Mouse (Mus musculus) layer of hippocampus, postnatal 36 days (tissue): ENCODE measurements around the gene Gpr108. TPM values are rescaled to one million over a fixed set of nuclear protein-coding genes. Genes with fewer than 3 reads are reported as not detected.

ENCODE experiments used
- DNase-seq, 2 experiments: peaks; one replicate each; pipeline ENCODE4 v3.0.0; 2022
- microRNA-seq, 2 experiments: library from miRNA; unstranded; fragments of <30 nt; microRNA quantifications; one replicate each; pipeline ENCODE4 v1.2.0; 2021
- total RNA-seq, 2 experiments: library from RNA; stranded (reverse); gene quantifications; 2 replicates each; pipeline ENCODE4 v1.2.3; 2021

Gpr108 gene
- total RNA-seq, 2 experiments from 2014 or later: 23.6 to 25.4 TPM

DNA sequence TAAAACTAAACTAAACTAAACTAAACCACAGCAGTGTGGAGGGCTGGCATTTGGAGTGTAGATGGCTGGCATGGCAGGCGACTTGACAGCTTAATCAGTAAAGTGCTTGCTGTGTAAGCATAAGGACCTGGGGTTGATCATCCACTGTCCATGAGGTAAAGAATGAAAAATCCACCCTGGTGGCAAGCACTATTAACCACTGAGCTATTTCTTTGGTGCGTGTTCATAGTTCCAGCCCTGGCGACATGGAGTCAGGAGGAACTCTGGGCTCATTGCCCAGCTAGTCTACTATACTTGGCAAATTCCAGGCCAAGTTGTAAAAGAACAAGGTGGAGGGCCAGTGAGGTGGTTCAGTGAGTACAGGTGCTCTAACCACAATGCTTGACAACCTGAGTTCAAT is 40.3 kb downstream of the Gpr108 start:
- no peak for DNase-seq

DNA sequence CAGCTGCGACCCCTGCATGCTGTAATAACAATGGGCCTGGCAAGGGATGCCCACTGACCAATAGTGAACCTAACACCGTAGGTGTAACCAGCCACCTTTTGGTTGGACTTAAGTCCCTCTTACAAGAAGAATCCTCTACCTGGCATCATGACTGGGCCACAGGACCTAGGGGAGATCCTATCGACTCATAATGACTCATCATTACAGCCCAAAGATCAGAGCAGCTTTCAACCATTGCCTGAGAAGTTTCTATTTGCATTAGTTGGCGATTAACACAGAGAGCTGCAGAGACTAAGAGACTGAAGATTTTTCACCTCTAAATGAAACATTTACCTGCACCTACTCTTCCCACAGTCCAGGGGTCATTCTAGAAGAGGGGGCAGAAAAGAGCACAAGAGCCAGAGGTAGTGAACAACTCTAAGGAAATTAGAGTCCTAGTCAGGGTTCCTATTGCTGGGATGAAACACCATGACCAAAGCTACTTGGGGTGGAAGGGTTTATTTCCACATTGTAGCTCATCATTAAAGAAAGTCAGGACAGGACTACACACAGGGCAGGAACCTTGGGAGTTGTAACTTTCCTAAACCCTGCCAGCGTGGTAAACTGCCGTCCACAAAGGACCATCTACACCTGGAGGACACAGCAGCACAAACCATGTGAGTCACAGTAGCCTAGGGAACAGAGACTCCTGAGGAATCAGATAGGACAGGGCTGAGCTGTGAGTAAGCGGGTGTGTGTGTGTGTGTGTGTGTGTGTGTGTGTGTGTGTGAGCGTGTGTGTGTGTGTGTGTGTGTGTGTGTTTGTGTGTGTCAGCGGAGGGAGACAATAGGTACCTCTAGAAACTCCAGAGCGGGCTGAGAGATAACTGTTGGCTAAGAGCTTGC is 46.2 kb downstream of the Gpr108 start:
- DNase-seq: no peak

DNA sequence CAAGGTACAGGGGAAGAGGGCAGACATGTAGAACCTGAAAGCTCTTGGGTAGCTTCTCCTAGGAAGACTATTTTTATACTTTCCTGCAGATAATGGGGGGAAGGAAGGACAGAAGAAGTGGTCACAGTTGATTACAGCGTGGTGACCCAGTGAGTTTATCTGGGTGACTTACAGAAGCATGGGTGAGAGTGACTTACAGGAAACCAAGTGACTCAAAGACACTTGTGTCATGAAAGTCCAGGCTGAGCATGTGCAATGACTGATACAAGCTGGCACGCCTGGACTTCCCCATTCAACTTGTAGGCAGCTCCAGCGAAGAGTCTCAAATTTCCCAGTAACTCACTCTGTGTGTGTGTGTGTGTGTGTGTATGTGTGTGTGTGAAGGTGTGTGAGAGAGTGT is 50.0 kb downstream of the Gpr108 start:
- no peak for DNase-seq

DNA sequence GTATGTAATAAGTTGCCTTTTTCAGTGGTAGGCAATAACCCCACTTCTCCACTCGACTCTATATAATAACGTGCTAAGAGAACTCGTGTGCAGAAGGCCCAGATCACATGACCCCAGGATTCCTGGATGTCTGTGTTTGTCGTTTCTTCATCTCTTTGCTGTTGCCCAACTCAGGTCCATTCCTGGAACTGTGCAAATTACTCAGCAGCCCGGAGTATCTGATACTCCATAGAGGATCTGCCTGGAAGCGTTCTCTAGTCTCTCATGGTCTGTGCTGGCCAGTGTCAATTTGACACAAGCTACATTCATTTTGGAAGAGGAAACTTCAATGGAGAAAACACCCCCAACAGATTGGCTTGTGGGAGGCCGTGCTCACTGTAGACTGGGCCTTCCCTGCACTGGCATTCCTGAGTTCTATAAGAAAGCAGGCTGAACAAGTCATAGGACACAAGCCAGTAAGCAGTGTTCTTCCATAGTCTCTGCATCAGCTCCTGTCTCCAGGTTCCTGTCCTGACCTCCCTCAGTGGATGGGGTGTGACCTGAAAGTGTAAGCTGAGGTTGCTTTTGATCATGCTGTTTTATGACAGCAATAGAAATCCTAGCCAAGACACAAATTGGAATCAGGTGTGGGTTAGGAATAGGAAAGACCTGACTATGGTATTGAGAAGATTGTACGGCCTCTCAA is 52.8 kb downstream of the Gpr108 start:
- no peak for DNase-seq

DNA sequence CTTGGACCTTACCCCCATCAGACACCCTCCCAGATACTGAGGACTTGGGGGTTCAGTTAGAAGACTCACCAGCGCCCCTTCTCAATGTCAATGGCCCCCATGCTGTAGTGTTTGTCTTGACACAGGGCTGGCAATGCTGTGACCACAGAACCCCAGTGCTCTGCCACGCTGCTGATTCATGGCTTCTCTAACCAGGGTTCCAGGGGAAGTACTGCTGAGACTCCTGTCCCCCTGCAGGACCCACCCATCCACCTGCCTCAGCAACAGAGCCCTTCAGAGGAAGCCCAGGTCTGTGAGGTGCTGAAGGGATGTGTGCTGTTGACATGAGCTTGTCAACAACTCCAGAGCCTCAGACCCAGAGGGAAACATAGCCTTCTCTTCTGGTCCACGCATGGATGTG is 53.5 kb downstream of the Gpr108 start:
- no peak for DNase-seq

DNA sequence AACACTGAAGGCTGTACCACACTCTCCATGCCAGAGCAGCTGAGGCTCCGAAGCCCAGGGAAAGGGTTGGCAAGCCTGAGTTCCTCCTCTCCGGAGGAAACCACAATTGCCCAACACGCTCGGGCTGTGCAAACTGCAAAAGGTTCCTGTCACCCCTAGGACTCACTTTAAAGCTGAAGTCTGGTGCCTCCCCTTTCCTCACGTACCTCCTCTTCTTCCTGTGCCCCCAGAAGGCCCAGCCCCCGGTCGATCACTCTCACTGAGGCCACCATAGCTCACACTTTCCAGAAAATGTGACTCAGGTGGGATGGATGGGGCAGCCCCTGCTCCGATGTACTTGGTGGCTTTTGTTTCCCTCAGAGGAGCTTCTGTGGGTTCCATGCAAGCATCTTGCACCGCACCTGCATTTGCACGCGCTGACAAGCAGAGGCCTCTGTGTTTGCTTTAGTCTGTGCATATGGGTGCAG is 54.2 kb downstream of the Gpr108 start, which contains the start of gene Tnfsf14:
TSS of gene Tnfsf14 (minus strand) at position 137 of the 467 bp plus-strand sequence.
- no peak for DNase-seq

DNA sequence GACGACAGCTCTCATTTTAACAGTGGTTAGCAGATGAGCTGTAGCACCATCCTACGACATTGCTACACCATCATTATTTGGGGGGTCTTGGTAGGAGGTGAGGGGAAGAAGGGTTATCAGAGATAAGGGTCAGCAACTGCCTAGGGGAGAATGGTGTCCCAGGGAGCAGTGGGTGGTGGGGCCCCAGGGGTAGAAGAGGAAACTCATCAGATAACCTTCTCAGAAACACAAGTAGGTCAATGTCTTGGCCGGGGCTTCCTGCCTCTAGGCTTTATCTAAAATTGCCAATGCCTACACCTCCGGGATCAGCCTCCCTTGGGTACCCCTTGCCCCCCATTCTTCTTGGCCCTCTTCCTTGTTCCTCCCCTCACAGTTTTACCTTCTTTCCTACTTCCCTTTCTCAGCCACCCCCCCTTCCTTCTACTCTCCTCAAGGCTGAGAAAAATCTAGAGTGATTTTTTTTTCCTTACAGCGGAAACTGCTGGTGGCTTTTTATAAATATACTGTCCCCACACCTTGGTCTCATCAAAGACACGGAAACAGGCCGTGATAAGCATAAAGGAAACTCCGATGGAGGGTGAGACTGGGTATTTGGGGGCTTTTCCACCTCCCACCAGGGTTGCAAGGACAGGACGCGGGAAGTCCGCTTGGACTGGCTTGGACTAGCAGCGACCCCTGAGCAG is 59.6 kb downstream of the Gpr108 start:
- DNase-seq: no peak

DNA sequence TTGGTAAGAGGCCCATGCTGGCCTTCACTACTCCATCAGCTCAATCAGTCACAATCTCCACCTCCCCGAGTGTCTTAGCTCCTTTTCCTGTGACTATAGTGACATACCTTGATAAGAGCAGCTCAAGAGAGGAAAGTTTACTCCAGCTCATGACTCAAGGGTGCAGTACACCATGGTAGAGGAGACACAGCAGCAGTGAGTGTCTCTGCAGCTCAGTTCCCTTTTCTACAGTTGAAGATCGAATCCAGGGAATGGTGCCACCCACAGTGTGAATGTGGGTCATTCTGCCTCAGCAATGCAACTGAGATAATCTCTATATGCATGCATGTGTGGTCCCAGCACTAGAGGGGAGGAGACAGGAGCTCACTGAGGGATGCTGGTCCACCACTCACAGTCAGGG is 62.6 kb downstream of the Gpr108 start:
- no peak for DNase-seq

Small RNA genes within 50 kb of the gene (microRNA-seq; reads per million reads assigned to microRNA genes)
- 0 reads per million in 2 experiments for gene Mir6978

Other genes starting within 250 kb of the Gpr108 start
- not detected for gene Pspn, start 248.4 kb downstream of the Gpr108 start, total RNA-seq
- 10 to 100 TPM; 54.5 to 59.1 TPM for gene Gtf2f1, start 237.2 kb downstream of the Gpr108 start, total RNA-seq
- gene Gm17949, start 237.0 kb downstream of the Gpr108 start, total RNA-seq: under 1 TPM in 1 of 2 experiments, not detected in 1; 0.30 TPM
- 100 to 1,000 TPM; 111 to 121 TPM for gene Khsrp, start 216.9 kb downstream of the Gpr108 start, total RNA-seq
- gene Slc25a41, start 206.8 kb downstream of the Gpr108 start, total RNA-seq: not detected
- gene Crb3, start 189.3 kb downstream of the Gpr108 start, total RNA-seq: under 1 TPM; 0.47 to 0.63 TPM
- gene Slc25a23, start 188.6 kb downstream of the Gpr108 start, total RNA-seq: 100 to 1,000 TPM; 363 to 374 TPM
- gene Dennd1c, start 169.9 kb downstream of the Gpr108 start, total RNA-seq: 1 to 10 TPM in 1 of 2 experiments, under 1 TPM in 1; 0.92 to 1.0 TPM
- gene Tubb4a, start 160.7 kb downstream of the Gpr108 start, total RNA-seq: 100 to 1,000 TPM; 553 to 593 TPM
- 1 to 10 TPM in 1 of 2 experiments, under 1 TPM in 1; 0.88 to 1.1 TPM for gene Tnfsf9, start 143.1 kb downstream of the Gpr108 start, total RNA-seq
- gene Cd70, start 98.7 kb downstream of the Gpr108 start, total RNA-seq: under 1 TPM in 1 of 2 experiments, not detected in 1; 0.57 TPM
- gene Tnfsf14, start 54.3 kb downstream of the Gpr108 start, total RNA-seq: not detected
- 1 to 10 TPM; 1.1 to 2.4 TPM for gene C3, start 20.3 kb downstream of the Gpr108 start, total RNA-seq
- 1 to 10 TPM; 7.9 to 8.2 TPM for gene Trip10, start 1.0 kb upstream of the Gpr108 start, total RNA-seq
- gene Vav1, start 30.7 kb upstream of the Gpr108 start, total RNA-seq: 1 to 10 TPM; 3.0 to 3.7 TPM
- gene Adgre1, start 110.2 kb upstream of the Gpr108 start, total RNA-seq: 1 to 10 TPM; 5.2 to 5.6 TPM